Mouse (Mus musculus): ENCODE measurements around the gene Lmx1b. TPM values are rescaled to one million over a fixed set of nuclear protein-coding genes. Genes with fewer than 3 reads are reported as not detected.

Lmx1b gene
- total and polyA plus RNA-seq, 2 experiments from 2014 or later, result 2.1 to 17.3 TPM

GRCm38 (mm10) chr2:33583317-33583716 lies 57.0 kb downstream of the Lmx1b start:
- 12% methylated on average over 4 of the region's 4 CpGs for WGBS
- H3K4me3 ChIP-seq (ENCODE audit: low read length), result no peak overlapping the region
- peak; percentile 70 for TF ChIP-seq CTCF (IDR thresholded peaks at IDR 0.05; ENCODE audit: low read depth)
- no peaks in the 10 kb centered on the region for H3K9me3 ChIP-seq (ENCODE audit: low read length)
- no peak overlapping the region for H3K4me2 ChIP-seq (ENCODE audit: low read depth, low read length)
- peaks cover 7% of the 10 kb centered on the region; the same call in 1 of the 2 replicates for H3K4me1 ChIP-seq (ENCODE audit: insufficient read depth, low read length)
- no peak; the same call in 1 of the 2 replicates for ATAC-seq
- H3K27ac ChIP-seq, result no peak overlapping the region
- H3K9ac ChIP-seq (replicated peaks; ENCODE audit: low read length), result no peak overlapping the region
- no peaks in the 10 kb centered on the region for H3K36me3 ChIP-seq (ENCODE audit: insufficient read depth, low read length)
- peaks cover 36% of the 10 kb centered on the region for H3K27me3 ChIP-seq (ENCODE audit: insufficient read depth, low read length)
- peak; percentile 53 for DNase-seq (ENCODE audit: low spot score)

DNA sequence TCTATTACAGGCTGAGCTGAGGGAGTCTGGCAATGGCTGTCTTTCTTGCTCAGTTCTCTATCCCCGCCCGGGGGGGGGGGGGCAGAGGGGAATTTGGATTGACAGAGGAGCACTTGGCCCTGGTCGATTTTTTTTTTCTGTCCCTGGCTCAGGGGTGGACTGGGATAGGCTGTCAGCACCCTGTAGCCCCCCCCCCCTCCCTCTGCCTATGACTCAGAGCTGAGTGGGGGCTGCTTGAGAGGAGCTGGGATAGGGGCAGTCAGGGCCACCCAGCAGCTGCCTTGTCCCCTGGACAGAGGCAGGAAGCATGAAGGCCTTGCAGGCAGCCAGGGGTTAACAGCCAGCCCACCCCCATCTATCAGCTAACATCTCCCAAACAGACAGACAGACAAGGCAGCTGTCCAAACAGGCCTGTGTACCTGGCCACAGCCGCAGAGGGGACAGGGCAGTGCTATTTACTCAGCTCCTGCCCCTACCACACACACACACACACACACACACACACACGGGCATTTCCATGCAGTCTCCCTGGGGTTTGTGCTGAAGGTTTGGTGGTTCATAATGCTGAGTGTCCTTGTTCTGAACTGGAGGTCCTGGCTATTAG lies 57.8 kb downstream of the Lmx1b start:
- ATAC-seq (no peak), DNase-seq (ENCODE audit: low spot score) (no peak)
- H3K9me3 ChIP-seq (ENCODE audit: low read length), result no peaks in the 10 kb centered on the region
- H3K4me2 ChIP-seq (ENCODE audit: low read depth, low read length), result no peak overlapping the region
- H3K27ac ChIP-seq, result no peak overlapping the region
- H3K4me1 ChIP-seq (ENCODE audit: insufficient read depth, low read length), result peaks cover 7% of the 10 kb centered on the region; the same call in 1 of the 2 replicates
- H3K27me3 ChIP-seq (ENCODE audit: insufficient read depth, low read length), result peaks cover 36% of the 10 kb centered on the region
- H3K9ac ChIP-seq (replicated peaks; ENCODE audit: low read length), result no peak overlapping the region
- H3K36me3 ChIP-seq (ENCODE audit: insufficient read depth, low read length), result no peaks in the 10 kb centered on the region
- H3K4me3 ChIP-seq (ENCODE audit: low read length), result no peak overlapping the region
- WGBS, result 7% methylated on average over 5 of the region's 5 CpGs
- TF ChIP-seq CTCF (IDR thresholded peaks at IDR 0.05; ENCODE audit: low read depth), result no peak

- peaks cover 7% of the 10 kb centered on the region; the same call in 1 of the 2 replicates for H3K4me1 ChIP-seq (ENCODE audit: insufficient read depth, low read length)
- no peak overlapping the region for H3K9ac ChIP-seq (replicated peaks; ENCODE audit: low read length)
Observed at GRCm38 (mm10) chr2:33581866-33582265, 58.4 kb downstream of the Lmx1b start.

GRCm38 (mm10) chr2:33581449-33581777 lies 58.9 kb downstream of the Lmx1b start:
- 6% methylated on average over 6 of the region's 6 CpGs for WGBS
- H3K27me3 ChIP-seq (ENCODE audit: insufficient read depth, low read length), result peaks cover 36% of the 10 kb centered on the region
- TF ChIP-seq CTCF (IDR thresholded peaks at IDR 0.05; ENCODE audit: low read depth), result no peak
- 0 out of 2 replicates have a peak overlapping the region, but pooled peaks have one; percentile 54 for H3K4me2 ChIP-seq (ENCODE audit: low read depth, low read length)
- peaks cover 7% of the 10 kb centered on the region; the same call in 1 of the 2 replicates for H3K4me1 ChIP-seq (ENCODE audit: insufficient read depth, low read length)
- H3K4me3 ChIP-seq (ENCODE audit: low read length), result no peak overlapping the region; the same call in 1 of the 2 replicates
- H3K36me3 ChIP-seq (ENCODE audit: insufficient read depth, low read length), result no peaks in the 10 kb centered on the region
- H3K9me3 ChIP-seq (ENCODE audit: low read length), result no peaks in the 10 kb centered on the region
- H3K27ac ChIP-seq, result peak overlapping the region; percentile 20; the same call in 1 of the 2 replicates
- 0 out of 2 replicates have a peak, but pooled peaks have one; percentile 1 for ATAC-seq
- no peak overlapping the region for H3K9ac ChIP-seq (replicated peaks; ENCODE audit: low read length)
- DNase-seq (ENCODE audit: low spot score), result no peak

More at GRCm38 (mm10) chr2:33581866-33582265, 58.4 kb downstream of the Lmx1b start:
- Histone ChIP-seq H3K4me3 (ENCODE audit: low read length) (no peak overlapping the region), H3K36me3 (ENCODE audit: insufficient read depth, low read length) (no peaks in the 10 kb centered on the region), H3K9me3 (ENCODE audit: low read length) (no peaks in the 10 kb centered on the region), H3K27ac (no peak overlapping the region), H3K4me2 (ENCODE audit: low read depth, low read length) (no peak overlapping the region), H3K27me3 (ENCODE audit: insufficient read depth, low read length) (peaks cover 36% of the 10 kb centered on the region)
- WGBS, result 14% methylated on average over 8 of the region's 8 CpGs
- DNase-seq (ENCODE audit: low spot score), result no peak
- no peak for TF ChIP-seq CTCF (IDR thresholded peaks at IDR 0.05; ENCODE audit: low read depth)
- no peak for ATAC-seq

- Histone ChIP-seq H3K9ac (replicated peaks; ENCODE audit: low read length) (peak overlapping the region; percentile 28; the same call in 1 of the 2 replicates), H3K4me2 (ENCODE audit: low read depth, low read length) (peak overlapping the region; percentile 54), H3K4me3 (ENCODE audit: low read length) (peak overlapping the region; percentile 29), H3K9me3 (ENCODE audit: low read length) (no peaks in the 10 kb centered on the region), H3K27ac (peak overlapping the region; percentile 20; the same call in 1 of the 2 replicates), H3K36me3 (ENCODE audit: insufficient read depth, low read length) (no peaks in the 10 kb centered on the region), H3K27me3 (ENCODE audit: insufficient read depth, low read length) (peaks cover 30% of the 10 kb centered on the region), H3K4me1 (ENCODE audit: insufficient read depth, low read length) (peaks cover 7% of the 10 kb centered on the region; the same call in 1 of the 2 replicates)
- peak; percentile 35 for TF ChIP-seq CTCF (IDR thresholded peaks at IDR 0.05; ENCODE audit: low read depth)
- ATAC-seq (peak; percentile 39), DNase-seq (ENCODE audit: low spot score) (peak; percentile 83)
- 1% methylated on average over 34 of the region's 34 CpGs for WGBS
Observed at GRCm38 (mm10) chr2:33580697-33581448, 59.4 kb downstream of the Lmx1b start.

DNA sequence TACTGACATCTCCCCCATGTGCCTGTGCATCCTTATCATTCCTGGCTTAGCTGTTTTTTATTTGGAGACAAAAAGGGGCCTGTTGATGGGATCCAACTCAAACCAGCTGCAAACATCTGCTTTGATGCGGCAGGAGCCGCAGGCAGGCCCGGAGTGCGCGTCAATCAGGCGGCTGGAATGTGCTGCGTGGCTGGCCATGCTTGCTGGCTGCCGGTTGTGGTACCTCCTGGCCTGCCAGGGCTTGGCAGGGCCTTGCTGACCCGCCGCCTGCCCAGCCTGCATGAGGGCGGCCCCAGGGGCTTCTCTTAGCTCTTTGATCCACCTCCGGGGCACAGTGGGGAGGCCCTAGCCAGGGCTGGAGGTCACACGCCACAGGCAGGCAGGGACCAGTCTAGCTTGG lies 64.9 kb downstream of the Lmx1b start:
- H3K27ac ChIP-seq, result no peak overlapping the region
- no peak for TF ChIP-seq CTCF (IDR thresholded peaks at IDR 0.05; ENCODE audit: low read depth)
- peaks cover 24% of the 10 kb centered on the region for H3K27me3 ChIP-seq (ENCODE audit: insufficient read depth, low read length)
- H3K4me2 ChIP-seq (ENCODE audit: low read depth, low read length), result no peak overlapping the region
- WGBS, result 23% methylated on average over 13 of the region's 13 CpGs
- H3K36me3 ChIP-seq (ENCODE audit: insufficient read depth, low read length), result no peaks in the 10 kb centered on the region
- no peak overlapping the region for H3K4me3 ChIP-seq (ENCODE audit: low read length)
- H3K4me1 ChIP-seq (ENCODE audit: insufficient read depth, low read length), result no peaks in the 10 kb centered on the region
- DNase-seq (ENCODE audit: low spot score), result no peak
- ATAC-seq, result no peak
- no peaks in the 10 kb centered on the region for H3K9me3 ChIP-seq (ENCODE audit: low read length)
- no peak overlapping the region for H3K9ac ChIP-seq (replicated peaks; ENCODE audit: low read length)
